ENCODE assay signal across 8 mouse cellular contexts in the genomic region with DNA sequence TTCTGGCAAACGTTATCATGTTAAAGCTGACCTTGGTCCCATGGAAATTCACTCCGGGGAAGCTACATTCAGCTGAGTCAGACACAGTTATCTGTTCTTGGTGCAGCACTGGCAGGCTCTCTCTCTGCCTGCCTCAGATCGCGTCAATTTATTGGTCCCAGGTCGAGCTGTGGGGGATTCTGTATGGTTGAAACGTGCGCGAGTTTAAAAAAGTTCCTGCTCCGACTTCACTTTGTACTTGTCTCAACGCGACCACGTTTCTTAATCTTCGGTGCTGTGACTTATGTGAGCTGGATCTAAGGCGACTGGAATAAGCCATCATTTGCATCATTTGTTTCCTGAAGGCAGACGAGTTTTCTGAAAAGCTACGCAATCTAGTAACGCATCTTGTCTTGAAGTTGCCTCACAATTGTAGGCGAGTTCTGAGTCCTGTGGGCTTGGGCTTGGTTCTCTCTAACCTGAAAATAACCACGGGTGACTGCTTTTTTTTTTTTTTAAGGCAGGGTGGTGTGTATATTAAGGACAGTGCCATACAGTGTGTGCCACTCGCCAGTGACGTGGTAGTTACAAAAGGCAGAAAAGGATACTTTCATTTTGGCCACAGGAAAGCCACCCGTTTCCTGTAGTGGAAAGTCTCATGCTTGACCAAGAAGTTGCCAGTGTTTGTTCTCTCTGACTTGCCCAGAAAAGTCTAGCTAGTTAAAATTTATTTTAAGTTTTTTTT. TPM values are rescaled to one million over a fixed set of nuclear protein-coding genes. Genes with fewer than 3 reads are reported as not detected.
A peak's percentile ranks its signal among the peaks of the same experiment; 100 is the strongest.
DNase-seq lines count a peak whose midpoint lies in the region; ATAC-seq and TF ChIP-seq lines count a peak whose summit lies in the region.

No protein-coding gene starts in this region.

- peak overlapping the region; percentile 43 for H3K4me2 ChIP-seq in intestine, embryonic 14.5 days (ENCODE audit: low read length)

- peak; percentile 41 for DNase-seq in liver, adult 2 months (ENCODE audit: extremely low read depth, low read depth, low spot score)
- no peak for DNase-seq in liver
- DNase-seq in adrenal gland, postnatal 14 days = peak; percentile 55
- no peak for DNase-seq in intestine, embryonic 14.5 days (ENCODE audit: low spot score)
- DNase-seq in right cerebral cortex, postnatal 10 days (ENCODE audit: low spot score in 2 of 2) = no peak
- DNase-seq in layer of hippocampus, postnatal 14 days (ENCODE audit: low spot score in 2 of 2) = no peak
- no peak for DNase-seq in cerebellum, adult 18-20 months

- peak overlapping the region; percentile 78 for H3K9ac ChIP-seq in liver, adult 2 months (ENCODE audit: low read depth, low read length)
- no peak overlapping the region for H3K9ac ChIP-seq in intestine, embryonic 14.5 days (ENCODE audit: low read length)

- 5% methylated on average over 22 of the region's 22 CpGs for WGBS in liver, adult 2 months
- 55% methylated on average over 22 of the region's 22 CpGs for WGBS in intestine, embryonic 14.5 days

- TF ChIP-seq POLR2A in liver, adult 2 months (IDR thresholded peaks at IDR 0.05; ENCODE audit: extremely low read depth, insufficient read depth, low read length) = no peak

- H3K4me1 ChIP-seq in liver, adult 2 months (ENCODE audit: control insufficient read depth, insufficient read depth, low read length) = peaks cover 4% of the 10 kb centered on the region; the same call in 1 of the 2 replicates
- H3K4me1 ChIP-seq in intestine, embryonic 14.5 days (replicated peaks; ENCODE audit: control insufficient read depth, insufficient read depth, low read length) = no peaks in the 10 kb centered on the region

- TF ChIP-seq CTCF in liver, adult 2 months (IDR thresholded peaks at IDR 0.05; ENCODE audit: low read depth, low read length) = no peak

- peak overlapping the region; percentile 47 for H3K4me3 ChIP-seq in liver, adult 2 months (ENCODE audit: insufficient read depth, low read depth, low read length)
- 0 out of 2 replicates have a peak overlapping the region, but pooled peaks have one; percentile 15 for H3K4me3 ChIP-seq in intestine, embryonic 14.5 days (ENCODE audit: low read depth, low read length)

- peaks cover 7% of the 10 kb centered on the region; the same call in 1 of the 2 replicates for H3K79me2 ChIP-seq in liver, adult 2 months (ENCODE audit: control insufficient read depth, insufficient read depth, low read length)

- H3K27me3 ChIP-seq in liver, adult 2 months (ENCODE audit: control insufficient read depth, insufficient read depth, low read length) = no peaks in the 10 kb centered on the region
- H3K27me3 ChIP-seq in intestine, embryonic 14.5 days (replicated peaks; ENCODE audit: control insufficient read depth, insufficient read depth, low read length) = no peaks in the 10 kb centered on the region

- H3K9me3 ChIP-seq in intestine, embryonic 14.5 days (ENCODE audit: control insufficient read depth, low read length) = no peaks in the 10 kb centered on the region

- H3K27ac ChIP-seq in liver, adult 2 months (replicated peaks; ENCODE audit: insufficient read depth, low read depth, low read length) = peak overlapping the region; percentile 91
- no peak overlapping the region for H3K27ac ChIP-seq in intestine, embryonic 14.5 days (ENCODE audit: low read depth)

- ATAC-seq in intestine, embryonic 14.5 days (replicated peaks; ENCODE audit: low FRiP score, low TSS enrichment, low read depth) = no peak
- ATAC-seq in monocyte, adult 5-6 weeks (replicated peaks; ENCODE audit: insufficient number of reproducible peaks, low FRiP score, low TSS enrichment, poor library complexity, severe bottlenecking) = peak; percentile 77

- H3K36me3 ChIP-seq in liver, adult 2 months (ENCODE audit: control insufficient read depth, insufficient read depth, low read length) = no peaks in the 10 kb centered on the region
- H3K36me3 ChIP-seq in intestine, embryonic 14.5 days (ENCODE audit: control insufficient read depth, insufficient read depth, low read length) = no peaks in the 10 kb centered on the region

RNA-seq across cellular contexts. Expression of gene Esr1, which starts 1.1 kb away (rescaled TPM):
- total RNA-seq in liver, adult 2 months (2014; rRNA removed) = 30.3 and 36.3 TPM in 2 replicates
- polyA plus RNA-seq in liver, adult 2 months (2012; rRNA removed) = 12.2 and 18.8 TPM in 2 replicates
- 15.9 and 19.6 TPM in 2 replicates for total RNA-seq in adrenal gland, postnatal 14 days (2021)
- 0.34 and 0.70 TPM in 2 replicates for polyA plus RNA-seq in intestine, embryonic 14.5 days (2014; fragmentation: Nextera tagmentation; extraction: Ambion mirVana)
- total RNA-seq in monocyte, adult 5-6 weeks (2017) = 1.2 to 3.5 TPM (median 2.3 TPM) in 3 replicates
- 1 to 10 TPM; 1.3 to 1.4 TPM for total RNA-seq in layer of hippocampus, postnatal 14 days (2021)

Comparison
In these comparisons a context has a peak if more than half of its experiments do, and no peak if none do; other contexts are left out.
1. DNase-seq: peak in liver, adult 2 months (single experiment) and adrenal gland, postnatal 14 days (single experiment); none in liver (single experiment), intestine, embryonic 14.5 days (single experiment), right cerebral cortex, postnatal 10 days (0 of 2), layer of hippocampus, postnatal 14 days (0 of 2) and cerebellum, adult 18-20 months (0 of 2).